Mouse (Mus musculus) megakaryocyte progenitor cell, adult 5-6 weeks (primary cell): ENCODE data around the gene Rpp25. TPM values are rescaled to one million over a fixed set of nuclear protein-coding genes. Genes with fewer than 3 reads are reported as not detected.

Experiments
- ATAC-seq: replicated peaks from 2 replicates; pipeline ENCODE4 v1.8.0; 2016; ENCODE audit warnings: mild to moderate bottlenecking, moderate TSS enrichment, inconsistent platforms; ENCODE audit not compliant: poor library complexity
- total RNA-seq, 2 experiments: library from RNA; stranded (forward) in 1 of 2; stranded (reverse) in 1 of 2; fragments of 157-497, 149-512 nt in 1 of 2; fragments of 200-1000 nt in 1 of 2; gene quantifications; 2 replicates each; pipeline versions ENCODE4 v1.2.3 to v1.2.4; 2015 to 2017

Rpp25 gene
- total RNA-seq, 2 experiments from 2014 or later = 0.30 TPM; not detected in 1

GRCm38 (mm10) chr9:57552139-57552887 lies 48.5 kb downstream of the Rpp25 start, which contains the start of gene Mpi:
Gene Mpi, minus strand, starts transcription at chr9:57552763.
- ATAC-seq = peak; percentile 82

GRCm38 (mm10) chr9:57553119-57553518 lies 49.3 kb downstream of the Rpp25 start:
- no peak for ATAC-seq

GRCm38 (mm10) chr9:57554753-57555152 lies 50.9 kb downstream of the Rpp25 start:
- no peak for ATAC-seq

Other genes with a start within 250 kb of the Rpp25 start
- gene 1700017B05Rik, start 241.4 kb upstream of the Rpp25 start, total RNA-seq (2015) = 33.8 and 42.4 TPM in 2 replicates
- gene 1700017B05Rik, start 241.4 kb upstream of the Rpp25 start, total RNA-seq (2017) = 17.8 and 25.6 TPM in 2 replicates
- 13.4 and 15.4 TPM in 2 replicates for gene Ppcdc, start 63.9 kb upstream of the Rpp25 start, total RNA-seq (2015)
- gene Ppcdc, start 63.9 kb upstream of the Rpp25 start, total RNA-seq (2017) = 15.9 and 19.1 TPM in 2 replicates
- 0.77 and 1.9 TPM in 2 replicates for gene Scamp5, start 36.0 kb upstream of the Rpp25 start, total RNA-seq (2015)
- 1.1 and 1.8 TPM in 2 replicates for gene Scamp5, start 36.0 kb upstream of the Rpp25 start, total RNA-seq (2017)
- 617 and 644 TPM in 2 replicates for gene Cox5a, start 17.2 kb downstream of the Rpp25 start, total RNA-seq (2015)
- gene Cox5a, start 17.2 kb downstream of the Rpp25 start, total RNA-seq (2017) = 85.1 and 114 TPM in 2 replicates
- 4.5 and 6.9 TPM in 2 replicates for gene Fam219b, start 33.5 kb downstream of the Rpp25 start, total RNA-seq (2015)
- 9.2 and 12.8 TPM in 2 replicates for gene Fam219b, start 33.5 kb downstream of the Rpp25 start, total RNA-seq (2017)
- gene Mpi, start 48.7 kb downstream of the Rpp25 start, total RNA-seq (2015) = 15.5 and 21.5 TPM in 2 replicates
- 14.0 and 17.2 TPM in 2 replicates for gene Mpi, start 48.7 kb downstream of the Rpp25 start, total RNA-seq (2017)
- 71.1 and 73.2 TPM in 2 replicates for gene Scamp2, start 56.9 kb downstream of the Rpp25 start, total RNA-seq (2015)
- 26.2 and 28.2 TPM in 2 replicates for gene Scamp2, start 56.9 kb downstream of the Rpp25 start, total RNA-seq (2017)
- 4.0 and 4.6 TPM in 2 replicates for gene Ulk3, start 85.4 kb downstream of the Rpp25 start, total RNA-seq (2015)
- gene Ulk3, start 85.4 kb downstream of the Rpp25 start, total RNA-seq (2017) = 1.8 and 2.9 TPM in 2 replicates
- not detected in 2 replicates for gene Cplx3, start 102.3 kb downstream of the Rpp25 start, total RNA-seq (2015)
- not detected in 2 replicates for gene Cplx3, start 102.3 kb downstream of the Rpp25 start, total RNA-seq (2017)
- not detected in 2 replicates for gene Lman1l, start 116.7 kb downstream of the Rpp25 start, total RNA-seq (2015)
- not detected in 2 replicates for gene Lman1l, start 116.7 kb downstream of the Rpp25 start, total RNA-seq (2017)
- 58.6 and 71.3 TPM in 2 replicates for gene Csk, start 149.6 kb downstream of the Rpp25 start, total RNA-seq (2015)
- 119 and 152 TPM in 2 replicates for gene Csk, start 149.6 kb downstream of the Rpp25 start, total RNA-seq (2017)
- gene Cyp1a2, start 179.7 kb downstream of the Rpp25 start, total RNA-seq (2015) = not detected in 2 replicates
- gene Cyp1a2, start 179.7 kb downstream of the Rpp25 start, total RNA-seq (2017) = not detected in 2 replicates
- 0.39 TPM in 1 of 2 replicates, not detected in the other for gene Cyp1a1, start 183.9 kb downstream of the Rpp25 start, total RNA-seq (2015)
- gene Cyp1a1, start 183.9 kb downstream of the Rpp25 start, total RNA-seq (2017) = 0.20 TPM in 1 of 2 replicates, not detected in the other
- 6.4 and 8.2 TPM in 2 replicates for gene Edc3, start 204.5 kb downstream of the Rpp25 start, total RNA-seq (2015)
- 4.5 and 4.8 TPM in 2 replicates for gene Edc3, start 204.5 kb downstream of the Rpp25 start, total RNA-seq (2017)